Mouse (Mus musculus) kidney, embryonic 16.5 days (tissue): ENCODE measurements at regions not wholly inside any gene's neighbourhood (a gene's known extent, or its start where the extent isn't known, plus 50 kb on each side); places are given as distances from the start of the nearest gene placed in this dataset.
A peak's percentile ranks its signal among the peaks of the same experiment; 100 is the strongest.

ENCODE experiments used
- ATAC-seq: fragments of 200-750 bp; cut with Nextera tagmentation; 2 replicates; pipeline ENCODE4 v1.8.0; 2017; ENCODE audit warnings: moderate TSS enrichment; ENCODE audit not compliant: low FRiP score, low TSS enrichment
- H3K27ac ChIP-seq: fragments of 300-500 bp; sonication (generic); 2 replicates; pipeline ENCODE4 v1.5.1; 2014; ENCODE audit warnings: low read length
- H3K27me3 ChIP-seq: fragments of 300-500 bp; sonication (generic); 2 replicates; pipeline ENCODE4 v1.6.1; 2014; ENCODE audit warnings: low read length, control low read depth, mixed read lengths; ENCODE audit not compliant: insufficient read depth
- H3K36me3 ChIP-seq: fragments of 300-500 bp; sonication (generic); 2 replicates; pipeline ENCODE4 v1.6.1; 2014; ENCODE audit warnings: low read length, control low read depth, mixed read lengths; ENCODE audit not compliant: insufficient read depth
- H3K4me1 ChIP-seq: fragments of 300-500 bp; sonication (generic); 2 replicates; pipeline ENCODE4 v1.6.1; 2014; ENCODE audit warnings: low read length, control low read depth, mixed read lengths; ENCODE audit not compliant: insufficient read depth
- H3K4me2 ChIP-seq: fragments of 300-500 bp; sonication (generic); replicated peaks from 2 replicates; pipeline ENCODE4 v1.6.1; 2014; ENCODE audit warnings: low read depth, low read length
- H3K4me3 ChIP-seq: fragments of 300-500 bp; sonication (generic); 2 replicates; pipeline ENCODE4 v1.5.1; 2014; ENCODE audit warnings: mild to moderate bottlenecking, low read length
- H3K9ac ChIP-seq: fragments of 300-500 bp; sonication (generic); replicated peaks from 2 replicates; pipeline ENCODE4 v1.6.1; 2014; ENCODE audit warnings: low read length
- H3K9me3 ChIP-seq: fragments of 300-500 bp; sonication (generic); 2 replicates; pipeline ENCODE4 v1.6.1; 2016; ENCODE audit warnings: low read length, control low read depth
- WGBS: fragments of 180-500 bp; shearing (Covaris S2); extraction: QIAGEN DNeasy Blood & Tissue Kit; methylation state at CpG from one replicate; pipeline ENCODE4 v1.1.7; 2014; 5-methylcytosine and 5-hydroxymethylcytosine counted together

DNA sequence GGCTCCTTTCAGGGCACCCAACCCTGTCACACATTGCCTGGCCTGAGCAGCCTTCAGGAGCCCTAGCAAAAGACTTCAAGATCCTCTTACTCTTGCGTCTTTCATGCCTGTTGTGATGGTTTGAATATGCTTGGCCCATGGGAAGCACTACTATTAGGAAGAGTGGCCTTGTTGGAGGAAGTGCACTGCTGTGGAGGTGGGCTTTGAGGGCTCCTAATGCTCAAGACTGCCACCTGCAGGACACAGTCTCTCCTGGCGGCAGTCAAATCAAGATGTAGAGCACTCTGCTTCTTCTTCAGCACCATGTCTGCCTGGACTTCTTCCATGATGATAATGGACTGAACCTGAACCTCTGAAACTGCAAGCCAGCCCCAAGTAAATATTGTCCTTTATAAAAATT, 73.0 kb downstream of the Tsen15 start:
- Histone ChIP-seq H3K27me3 (no peaks in the 10 kb centered on the region), H3K27ac (no peak overlapping the region), H3K4me1 (no peaks in the 10 kb centered on the region), H3K9me3 (0 out of 2 replicates have a peak, but pooled peaks cover 5% of the 10 kb centered on the region), H3K9ac (no peak overlapping the region), H3K4me3 (no peak overlapping the region), H3K36me3 (no peaks in the 10 kb centered on the region), H3K4me2 (no peak overlapping the region)
- WGBS, result 62% methylated on average over 2 of the region's 2 CpGs
- ATAC-seq, result no peak

DNA sequence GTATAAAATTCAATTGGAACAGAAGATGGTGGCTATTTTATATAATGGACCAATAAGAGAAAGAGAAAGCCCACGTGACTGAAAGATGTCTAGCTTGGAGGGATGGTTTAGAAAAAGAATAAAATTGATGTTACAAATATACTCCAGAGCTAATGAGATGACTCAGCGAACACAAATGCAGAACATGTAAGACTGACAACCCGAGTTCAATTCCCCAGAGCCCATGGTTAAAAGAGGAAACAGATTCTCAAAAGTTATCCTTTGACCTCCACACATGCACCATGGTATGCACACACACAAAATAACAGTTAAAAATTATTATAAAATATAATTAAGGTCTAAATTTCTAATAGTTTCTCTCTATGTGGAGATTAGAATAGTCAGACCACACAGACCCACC, 81.0 kb downstream of the Tsen15 start:
- H3K27ac ChIP-seq, result no peak overlapping the region
- no peak for ATAC-seq
- H3K27me3 ChIP-seq, result no peaks in the 10 kb centered on the region
- no peak overlapping the region for H3K4me3 ChIP-seq
- no peaks in the 10 kb centered on the region for H3K4me1 ChIP-seq
- H3K9ac ChIP-seq, result no peak overlapping the region
- no peak overlapping the region for H3K4me2 ChIP-seq
- H3K36me3 ChIP-seq, result no peaks in the 10 kb centered on the region
- no peaks in the 10 kb centered on the region for H3K9me3 ChIP-seq
- WGBS, result 82% methylated on average over 3 of the region's 3 CpGs

DNA sequence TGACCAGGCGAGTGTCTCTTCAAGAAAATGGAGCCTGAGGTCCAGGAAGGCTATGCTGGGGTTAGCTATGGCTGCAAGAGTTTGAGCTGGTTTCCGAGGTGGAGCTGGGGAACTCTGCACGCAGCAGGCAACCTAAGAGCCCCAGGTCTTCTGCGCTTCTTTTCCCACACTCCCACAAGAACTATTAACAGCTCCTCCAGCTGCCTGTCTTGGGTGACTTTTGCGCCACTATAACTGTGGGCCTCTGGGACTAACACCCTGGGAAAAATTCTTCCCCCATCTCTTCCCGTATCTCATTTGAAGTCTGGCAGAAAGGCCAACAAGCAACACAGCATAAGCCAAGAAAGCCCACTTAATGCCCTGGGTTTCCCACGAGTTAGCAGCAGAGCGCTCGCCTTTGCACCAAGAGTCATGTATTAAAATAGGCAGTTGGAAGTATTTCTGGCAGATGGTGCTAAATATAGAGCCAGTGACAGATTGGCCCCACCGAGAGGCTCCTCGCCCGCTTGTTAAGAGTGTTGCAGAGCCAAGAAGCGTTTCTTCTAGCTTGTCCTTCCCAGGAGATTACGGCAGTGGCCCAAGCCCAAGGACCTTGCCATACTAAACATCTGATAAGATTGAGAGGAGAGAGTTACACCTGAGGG, 81.9 kb downstream of the Tsen15 start:
- Histone ChIP-seq H3K36me3 (no peaks in the 10 kb centered on the region), H3K9me3 (no peaks in the 10 kb centered on the region), H3K27me3 (no peaks in the 10 kb centered on the region), H3K4me2 (no peak overlapping the region), H3K9ac (no peak overlapping the region), H3K27ac (no peak overlapping the region), H3K4me3 (no peak overlapping the region), H3K4me1 (no peaks in the 10 kb centered on the region)
- no peak for ATAC-seq
- WGBS, result 71% methylated on average over 14 of the region's 14 CpGs

DNA sequence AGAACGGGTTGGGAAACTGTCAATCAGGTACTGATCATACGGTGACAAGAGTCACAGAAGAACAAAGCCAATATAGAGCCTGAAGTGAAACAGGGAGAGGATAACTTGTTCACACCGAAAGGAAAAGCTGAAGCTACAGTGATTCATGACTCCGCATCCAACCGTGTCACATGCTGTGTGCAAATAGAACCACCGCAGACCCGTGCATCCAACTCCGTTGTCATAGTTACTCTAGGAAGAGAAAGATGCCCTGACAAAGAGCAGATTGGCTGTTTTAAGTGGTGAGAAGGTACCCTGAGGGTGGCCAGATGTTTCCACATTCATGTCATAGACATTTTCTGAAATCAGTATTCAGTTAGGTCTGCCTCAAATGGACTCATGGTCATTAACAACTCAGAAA, 85.1 kb downstream of the Tsen15 start:
- 86% methylated on average over 8 of the region's 8 CpGs for WGBS
- Histone ChIP-seq H3K4me1 (no peaks in the 10 kb centered on the region), H3K27ac (no peak overlapping the region), H3K4me2 (no peak overlapping the region), H3K4me3 (no peak overlapping the region), H3K9me3 (no peaks in the 10 kb centered on the region), H3K36me3 (no peaks in the 10 kb centered on the region), H3K9ac (no peak overlapping the region), H3K27me3 (no peaks in the 10 kb centered on the region)
- ATAC-seq, result no peak

DNA sequence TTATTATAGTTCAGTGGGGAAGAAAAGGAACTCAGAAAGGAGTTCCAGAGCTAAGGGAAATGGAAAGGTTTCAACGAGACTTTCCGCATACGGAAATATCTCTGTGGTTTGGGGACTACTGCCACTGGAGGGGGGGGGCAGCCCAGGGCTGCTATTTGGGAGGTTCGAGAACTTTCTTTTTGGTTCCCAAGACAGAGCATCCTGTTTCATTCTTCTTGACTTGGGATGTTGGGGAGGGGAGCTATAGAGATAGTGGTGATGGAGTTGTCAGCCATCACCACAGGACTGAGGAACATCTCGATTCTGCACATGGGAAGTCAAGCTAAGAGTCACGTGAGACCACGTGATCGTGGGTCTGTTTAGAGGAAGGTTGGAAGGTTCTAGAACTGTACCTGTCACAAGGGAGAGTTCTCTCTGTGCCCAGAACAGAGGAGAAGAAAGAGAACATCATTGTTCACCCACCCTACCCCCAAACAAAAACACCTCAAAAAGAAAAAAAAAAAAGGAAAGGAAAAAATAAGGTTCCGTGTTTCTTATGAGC, 94.2 kb downstream of the Tsen15 start:
- WGBS, result 84% methylated on average over 9 of the region's 9 CpGs
- no peaks in the 10 kb centered on the region for H3K9me3 ChIP-seq
- no peak for ATAC-seq
- H3K9ac ChIP-seq, result no peak overlapping the region
- no peak overlapping the region for H3K4me2 ChIP-seq
- no peak overlapping the region for H3K27ac ChIP-seq
- H3K4me3 ChIP-seq, result no peak overlapping the region
- no peaks in the 10 kb centered on the region for H3K27me3 ChIP-seq
- H3K36me3 ChIP-seq, result no peaks in the 10 kb centered on the region
- peaks cover 10% of the 10 kb centered on the region; the same call in 1 of the 2 replicates for H3K4me1 ChIP-seq

DNA sequence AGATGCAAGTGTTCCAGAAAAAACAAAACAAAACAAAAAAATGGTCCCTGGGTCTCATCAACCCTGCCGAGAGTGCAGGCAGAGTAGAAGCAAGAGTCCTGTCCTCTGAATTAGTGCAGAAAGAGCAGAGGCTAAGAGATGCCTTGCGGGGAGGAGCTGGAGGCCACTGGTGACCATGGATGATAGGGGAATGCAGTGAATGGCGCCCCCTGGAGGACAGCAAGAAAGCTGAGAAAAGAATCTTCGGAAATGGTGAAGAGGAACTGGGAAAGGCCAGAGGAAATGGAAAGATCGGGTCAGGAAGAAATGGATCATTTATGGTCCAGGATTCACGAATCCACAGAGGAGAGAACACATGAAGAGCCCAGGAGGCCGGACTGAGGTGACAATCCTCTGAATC, 95.7 kb downstream of the Tsen15 start:
- H3K4me2 ChIP-seq, result peak overlapping the region; percentile 35
- no peak overlapping the region for H3K9ac ChIP-seq

DNA sequence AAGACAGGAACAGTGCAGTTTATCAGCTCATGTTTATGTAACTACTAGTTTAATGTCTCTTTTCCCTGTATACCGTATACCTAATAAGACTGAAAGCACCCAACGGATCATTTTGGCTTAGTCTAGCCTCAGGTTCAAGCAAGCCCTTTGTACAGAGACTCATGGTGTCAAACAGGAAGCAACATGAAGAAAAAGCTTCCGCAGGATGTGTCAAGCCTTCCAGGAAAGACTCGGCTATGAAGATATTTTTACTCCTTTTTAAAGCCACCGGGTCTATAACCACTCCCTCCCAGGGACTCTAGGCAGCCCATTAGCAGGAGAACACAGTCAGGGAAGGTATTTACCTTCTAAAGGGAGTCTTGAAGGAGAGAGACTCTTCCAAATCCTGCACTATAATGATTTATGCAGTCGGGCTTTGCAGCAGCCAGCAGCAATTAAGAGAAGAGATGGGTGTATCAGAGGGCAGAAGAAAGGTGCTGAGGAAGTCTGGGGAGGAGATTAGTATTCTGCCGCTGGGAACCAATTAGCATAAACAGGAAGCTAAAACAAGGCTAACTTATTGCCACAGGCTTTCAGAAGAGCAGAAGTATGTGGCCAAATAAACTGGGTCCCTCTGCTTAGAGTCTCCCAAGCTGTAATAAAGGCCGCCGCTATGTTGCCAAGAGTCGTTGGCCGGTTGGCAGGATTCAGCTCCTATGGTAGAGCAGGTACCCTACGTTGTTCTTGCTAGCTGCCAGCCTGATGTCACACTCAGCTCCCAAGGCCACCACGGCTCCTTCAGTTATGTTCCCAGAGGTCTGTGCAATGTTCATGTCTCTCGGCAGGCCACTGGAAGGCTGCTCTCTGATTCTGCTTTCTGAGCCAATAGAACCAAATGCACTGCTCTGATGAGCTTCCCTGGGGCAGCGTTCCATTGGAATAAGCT, 98.7 kb downstream of the Tsen15 start:
- Histone ChIP-seq H3K27ac (no peak overlapping the region), H3K9ac (no peak overlapping the region), H3K4me1 (peaks cover 10% of the 10 kb centered on the region; the same call in 1 of the 2 replicates), H3K36me3 (no peaks in the 10 kb centered on the region), H3K9me3 (no peaks in the 10 kb centered on the region), H3K4me2 (no peak overlapping the region), H3K4me3 (no peak overlapping the region), H3K27me3 (no peaks in the 10 kb centered on the region)
- 57% methylated on average over 15 of the region's 15 CpGs for WGBS
- no peak for ATAC-seq

More for the DNA sequence above, 95.7 kb downstream of the Tsen15 start:
- WGBS, result 36% methylated on average over 7 of the region's 7 CpGs
- Histone ChIP-seq H3K27ac (no peak overlapping the region), H3K9me3 (no peaks in the 10 kb centered on the region), H3K4me1 (peaks cover 10% of the 10 kb centered on the region; the same call in 1 of the 2 replicates), H3K27me3 (no peaks in the 10 kb centered on the region), H3K4me3 (no peak overlapping the region), H3K36me3 (no peaks in the 10 kb centered on the region)
- ATAC-seq, result peak; percentile 67; the same call in 1 of the 2 replicates

DNA sequence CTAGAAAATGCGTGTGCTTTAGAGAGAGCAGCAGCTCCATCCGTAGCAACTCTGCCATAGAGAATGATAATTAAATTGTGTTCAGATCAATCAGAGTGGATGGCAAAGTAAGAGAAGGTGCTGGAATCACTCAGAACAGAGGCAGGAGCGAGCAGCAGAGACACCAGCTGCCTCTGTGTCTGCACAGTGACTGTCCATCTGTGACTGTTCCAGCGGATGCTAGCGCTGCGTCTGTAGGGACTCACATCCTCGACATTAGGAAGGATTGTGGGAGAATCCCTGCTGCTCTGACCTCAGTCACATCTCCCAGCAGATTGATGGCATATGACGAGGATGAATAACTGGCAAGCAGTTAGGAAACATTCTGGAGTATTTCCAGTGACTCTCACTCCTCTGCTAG, 99.8 kb downstream of the Tsen15 start:
- no peaks in the 10 kb centered on the region for H3K36me3 ChIP-seq
- no peak overlapping the region for H3K4me2 ChIP-seq
- no peaks in the 10 kb centered on the region for H3K9me3 ChIP-seq
- ATAC-seq, result no peak
- H3K27ac ChIP-seq, result no peak overlapping the region
- peaks cover 10% of the 10 kb centered on the region; the same call in 1 of the 2 replicates for H3K4me1 ChIP-seq
- H3K27me3 ChIP-seq, result no peaks in the 10 kb centered on the region
- H3K4me3 ChIP-seq, result no peak overlapping the region
- WGBS, result 72% methylated on average over 8 of the region's 8 CpGs
- no peak overlapping the region for H3K9ac ChIP-seq

DNA sequence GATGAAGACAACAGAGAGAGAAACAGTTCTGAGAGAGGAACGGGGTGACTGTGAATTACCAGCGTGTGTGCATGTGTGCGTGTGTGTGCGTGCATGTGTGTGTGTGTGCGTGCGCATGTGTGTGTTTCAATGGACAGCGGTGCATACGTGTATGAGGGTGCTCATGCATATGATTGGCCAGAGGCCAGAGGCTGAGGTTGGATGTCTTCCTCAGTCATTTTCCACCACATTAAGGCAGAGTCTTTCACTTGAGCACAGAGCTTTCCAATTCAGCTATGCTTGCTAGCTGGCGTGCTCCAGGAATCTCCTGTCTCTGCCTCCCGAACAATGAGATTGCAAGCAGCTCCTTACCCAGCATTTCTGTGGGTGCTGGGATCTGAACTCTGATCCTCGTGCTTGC, 104.4 kb downstream of the Tsen15 start:
- H3K9ac ChIP-seq, result no peak overlapping the region
- no peak overlapping the region for H3K27ac ChIP-seq
- no peak overlapping the region for H3K4me2 ChIP-seq
- WGBS, result 94% methylated on average over 11 of the region's 11 CpGs
- no peaks in the 10 kb centered on the region for H3K4me1 ChIP-seq
- no peaks in the 10 kb centered on the region for H3K36me3 ChIP-seq
- ATAC-seq, result no peak
- H3K4me3 ChIP-seq, result no peak overlapping the region
- H3K27me3 ChIP-seq, result no peaks in the 10 kb centered on the region
- H3K9me3 ChIP-seq, result no peaks in the 10 kb centered on the region; the same call in 1 of the 2 replicates

DNA sequence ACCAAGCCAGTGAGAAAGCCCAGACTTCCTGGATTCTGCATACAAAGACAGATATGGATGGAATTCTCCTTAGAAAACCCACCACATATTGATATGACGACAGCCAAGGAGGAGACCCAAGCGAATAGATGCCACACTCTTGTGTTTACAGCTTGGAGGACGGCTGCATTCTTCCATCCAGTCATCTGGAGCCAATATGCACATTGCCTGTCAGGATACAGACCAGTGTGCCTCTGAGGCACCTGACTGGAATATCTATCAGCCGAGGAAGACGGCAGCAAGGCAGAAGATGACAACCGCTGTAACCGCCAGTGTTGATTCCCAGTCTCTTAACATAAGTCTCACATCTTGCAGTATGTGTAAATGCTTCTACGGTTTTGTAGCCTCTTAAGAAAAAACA, 105.3 kb downstream of the Tsen15 start:
- H3K4me3 ChIP-seq, result no peak overlapping the region
- no peak overlapping the region for H3K27ac ChIP-seq
- H3K9ac ChIP-seq, result no peak overlapping the region
- no peak overlapping the region for H3K4me2 ChIP-seq
- H3K36me3 ChIP-seq, result no peaks in the 10 kb centered on the region
- H3K27me3 ChIP-seq, result no peaks in the 10 kb centered on the region
- H3K9me3 ChIP-seq, result no peaks in the 10 kb centered on the region; the same call in 1 of the 2 replicates
- ATAC-seq, result no peak
- WGBS, result 90% methylated on average over 8 of the region's 8 CpGs
- no peaks in the 10 kb centered on the region for H3K4me1 ChIP-seq
